Mouse (Mus musculus): ENCODE data around the gene Tnni3k. TPM values are rescaled to one million over a fixed set of nuclear protein-coding genes. Genes with fewer than 3 reads are reported as not detected.

The Tnni3k gene
- 0.21 and 0.26 TPM in 2 replicates for polyA plus RNA-seq (2015; fragmentation: Nextera tagmentation; extraction: Ambion mirVana)

- 80% methylated on average over 6 of the region's 6 CpGs for WGBS
- no peak within 1 kb of the TSS for H3K4me3 ChIP-seq
- no peak within 1 kb of the TSS for H3K27ac ChIP-seq
- H3K4me1 ChIP-seq (replicated peaks) = no peaks in the 10 kb centered on the region
- H3K9ac ChIP-seq = no peak within 1 kb of the TSS
- no peaks in the 10 kb centered on the region for H3K9me3 ChIP-seq
- ATAC-seq (ENCODE audit: low FRiP score) = no peak
- no peaks in the 10 kb centered on the region for H3K27me3 ChIP-seq
- no peaks in the 10 kb centered on the region for H3K36me3 ChIP-seq
- H3K4me2 ChIP-seq = no peak within 1 kb of the TSS
These were observed at the start of gene Tnni3k for GRCm38 (mm10) chr3:155055231-155055916. Gene Tnni3k, minus strand, starts transcription at chr3:155055407.

DNA sequence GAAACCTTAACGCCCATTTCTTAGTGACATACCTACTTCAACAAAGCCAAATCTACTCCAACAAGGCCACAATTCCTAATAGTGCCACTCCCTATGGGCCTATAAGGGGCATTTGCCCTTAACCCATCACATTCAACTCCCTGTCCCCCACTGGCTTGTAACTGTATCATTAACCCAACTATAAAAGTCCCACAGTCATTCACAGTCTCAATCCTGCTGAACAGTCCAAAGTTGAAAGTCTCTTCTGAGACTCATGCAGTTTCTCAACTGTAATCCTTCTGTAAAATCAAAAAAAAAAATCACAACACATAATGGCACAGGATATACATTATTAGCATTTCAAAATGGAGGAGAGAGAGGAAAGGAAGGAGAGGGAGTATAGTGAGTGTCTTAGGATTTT lies 44.1 kb upstream of the Tnni3k start:
- Histone ChIP-seq H3K36me3 (no peaks in the 10 kb centered on the region), H3K4me2 (no peak overlapping the region), H3K9me3 (no peaks in the 10 kb centered on the region), H3K9ac (no peak overlapping the region), H3K27me3 (no peaks in the 10 kb centered on the region), H3K4me3 (no peak overlapping the region), H3K27ac (no peak overlapping the region), H3K4me1 (replicated peaks) (no peaks in the 10 kb centered on the region)
- no peak for ATAC-seq (ENCODE audit: low FRiP score)
- 86% methylated on average over 1 of the region's 1 CpGs for WGBS

- peak; percentile 100 for ATAC-seq (ENCODE audit: low FRiP score)
- H3K36me3 ChIP-seq = no peaks in the 10 kb centered on the region; the same call in 1 of the 2 replicates
- WGBS = under 1% methylated on average over 46 of the region's 47 CpGs
- H3K27ac ChIP-seq = peak within 1 kb of the TSS; percentile 92
- H3K9me3 ChIP-seq = no peaks in the 10 kb centered on the region
- H3K4me1 ChIP-seq (replicated peaks) = peaks cover 11% of the 10 kb centered on the region
- H3K27me3 ChIP-seq = no peaks in the 10 kb centered on the region
- peak within 1 kb of the TSS; percentile 62 for H3K4me3 ChIP-seq
- H3K9ac ChIP-seq = peak within 1 kb of the TSS; percentile 78
- H3K4me2 ChIP-seq = peak within 1 kb of the TSS; percentile 67
These were observed 38.1 kb upstream of the Tnni3k start, which contains the start of the genes Fpgt and Lrriq3 for GRCm38 (mm10) chr3:155093116-155093956. Gene Fpgt, minus strand, starts transcription at chr3:155093403. Gene Lrriq3, plus strand, starts transcription at chr3:155093434.

GRCm38 (mm10) chr3:155092081-155092480 lies 36.9 kb upstream of the Tnni3k start:
- no peak for ATAC-seq (ENCODE audit: low FRiP score)
- WGBS = 97% methylated on average over 6 of the region's 6 CpGs
- Histone ChIP-seq H3K9me3 (no peaks in the 10 kb centered on the region), H3K27me3 (no peaks in the 10 kb centered on the region), H3K27ac (no peak overlapping the region), H3K4me3 (peak overlapping the region; percentile 62), H3K36me3 (peaks cover 8% of the 10 kb centered on the region), H3K4me1 (replicated peaks) (peaks cover 11% of the 10 kb centered on the region), H3K9ac (no peak overlapping the region), H3K4me2 (peak overlapping the region; percentile 67)

DNA sequence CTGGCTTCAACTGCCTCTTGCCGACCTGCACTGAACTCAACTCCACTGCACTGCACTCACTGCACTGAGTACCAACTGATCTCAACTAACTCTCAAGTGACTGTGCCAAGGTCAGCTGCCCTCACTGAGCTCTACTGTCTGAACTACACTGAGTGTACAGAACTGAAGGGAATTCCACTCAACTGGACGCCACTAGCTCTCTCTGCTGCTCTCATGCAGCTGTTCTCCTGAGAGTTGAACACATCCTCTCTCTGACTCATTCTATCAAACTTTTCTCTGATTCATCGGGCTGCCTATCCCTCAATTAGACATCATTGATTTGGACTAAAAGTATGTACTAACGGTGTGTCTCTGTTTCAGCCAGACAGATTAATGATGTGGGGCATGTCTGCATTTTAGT lies 22.7 kb upstream of the Tnni3k start:
- no peak for ATAC-seq (ENCODE audit: low FRiP score)
- 85% methylated on average over 4 of the region's 4 CpGs for WGBS

DNA sequence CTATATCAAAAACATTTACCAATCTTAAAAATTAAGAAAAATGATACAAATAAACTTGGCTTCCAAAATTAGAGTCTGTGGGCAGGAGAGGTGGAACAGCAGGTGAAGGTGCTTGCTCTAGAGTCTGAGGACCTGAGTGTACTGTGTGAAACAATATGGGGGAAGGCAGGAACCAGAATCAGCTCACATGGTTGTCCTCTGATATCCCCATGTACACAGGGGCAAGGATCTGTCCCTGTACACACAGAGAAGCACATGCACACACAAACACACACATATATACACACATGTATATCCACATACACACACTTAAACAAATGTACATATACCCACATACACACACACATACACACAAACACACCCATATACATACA lies 4.2 kb upstream of the Tnni3k start:
- H3K9me3 ChIP-seq = no peaks in the 10 kb centered on the region
- H3K36me3 ChIP-seq = no peaks in the 10 kb centered on the region
- no peak for ATAC-seq (ENCODE audit: low FRiP score)
- H3K4me2 ChIP-seq = no peak overlapping the region
- no peaks in the 10 kb centered on the region for H3K4me1 ChIP-seq (replicated peaks)
- H3K27me3 ChIP-seq = no peaks in the 10 kb centered on the region
- no peak overlapping the region for H3K4me3 ChIP-seq
- H3K9ac ChIP-seq = no peak overlapping the region
- H3K27ac ChIP-seq = no peak overlapping the region

More for the DNA sequence above, 22.7 kb upstream of the Tnni3k start:
- H3K27ac ChIP-seq = no peak overlapping the region
- no peak overlapping the region for H3K4me3 ChIP-seq
- no peaks in the 10 kb centered on the region for H3K36me3 ChIP-seq
- no peak overlapping the region for H3K4me2 ChIP-seq
- H3K9me3 ChIP-seq = no peaks in the 10 kb centered on the region
- no peaks in the 10 kb centered on the region for H3K4me1 ChIP-seq (replicated peaks)
- H3K27me3 ChIP-seq = no peaks in the 10 kb centered on the region
- H3K9ac ChIP-seq = no peak overlapping the region

DNA sequence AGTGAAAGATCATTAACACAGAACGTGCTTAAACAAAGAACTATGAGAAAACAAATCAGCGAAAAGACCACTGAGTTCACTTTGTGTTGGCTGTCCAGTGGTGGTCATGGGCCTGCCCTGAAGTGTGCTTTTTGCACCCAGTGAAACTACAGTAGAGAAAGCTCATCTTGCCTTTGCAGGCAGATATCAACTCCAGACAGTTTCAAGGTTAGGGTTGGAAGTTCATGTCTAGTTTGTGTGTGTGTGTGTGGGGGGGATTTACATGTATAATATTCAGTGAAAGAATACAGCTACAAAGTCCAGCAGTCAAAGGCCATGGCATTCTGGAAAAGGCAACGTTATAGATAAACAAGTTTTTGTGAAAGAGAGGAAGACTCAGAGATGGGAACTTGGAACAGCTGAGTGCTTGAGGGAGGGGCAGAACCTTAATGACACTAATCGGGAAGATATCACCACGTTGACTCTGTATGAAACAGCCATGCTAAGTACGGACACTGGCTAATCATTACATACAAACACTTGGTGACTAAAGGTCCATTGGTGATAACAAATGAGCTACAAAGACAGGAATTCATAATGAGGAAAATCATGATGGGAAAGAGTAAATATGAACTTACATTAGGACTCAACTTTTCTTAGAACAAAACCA lies 3.7 kb upstream of the Tnni3k start:
- 86% methylated on average over 6 of the region's 6 CpGs for WGBS
- Histone ChIP-seq H3K4me2 (no peak overlapping the region), H3K27ac (no peak overlapping the region), H3K9me3 (no peaks in the 10 kb centered on the region), H3K4me1 (replicated peaks) (no peaks in the 10 kb centered on the region), H3K27me3 (no peaks in the 10 kb centered on the region), H3K36me3 (no peaks in the 10 kb centered on the region), H3K9ac (no peak overlapping the region), H3K4me3 (no peak overlapping the region)
- no peak for ATAC-seq (ENCODE audit: low FRiP score)

DNA sequence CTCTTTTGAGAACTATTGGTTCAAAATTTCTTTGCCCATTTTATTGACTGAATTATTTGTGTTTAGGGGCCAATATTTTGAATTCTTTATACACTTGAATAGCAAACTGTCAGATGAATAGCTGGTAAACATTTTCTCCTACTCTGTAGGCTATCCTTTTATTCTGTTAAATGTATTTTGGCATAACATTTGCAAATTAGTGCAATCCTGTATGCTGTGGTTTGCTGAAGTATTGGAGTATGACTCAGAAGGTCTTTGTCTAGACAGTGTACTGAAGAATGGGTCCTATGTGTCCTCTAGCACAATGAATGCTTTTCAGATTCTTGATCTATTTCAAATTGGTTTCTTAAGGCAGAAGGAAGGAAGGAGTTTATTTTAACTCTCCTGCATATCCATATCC lies 2.4 kb upstream of the Tnni3k start:
- no peak overlapping the region for H3K4me2 ChIP-seq
- ATAC-seq (ENCODE audit: low FRiP score) = no peak
- H3K4me1 ChIP-seq (replicated peaks) = no peaks in the 10 kb centered on the region

GRCm38 (mm10) chr3:155056606-155057005 lies 1.4 kb upstream of the Tnni3k start:
- no peak overlapping the region for H3K4me2 ChIP-seq
- no peaks in the 10 kb centered on the region for H3K4me1 ChIP-seq (replicated peaks)
- H3K36me3 ChIP-seq = no peaks in the 10 kb centered on the region
- H3K27ac ChIP-seq = no peak overlapping the region
- ATAC-seq (ENCODE audit: low FRiP score) = no peak
- H3K9ac ChIP-seq = no peak overlapping the region
- H3K4me3 ChIP-seq = no peak overlapping the region
- H3K27me3 ChIP-seq = no peaks in the 10 kb centered on the region
- no peaks in the 10 kb centered on the region for H3K9me3 ChIP-seq

More for the DNA sequence above, 2.4 kb upstream of the Tnni3k start:
- Histone ChIP-seq H3K9ac (no peak overlapping the region), H3K9me3 (no peaks in the 10 kb centered on the region), H3K27ac (no peak overlapping the region), H3K27me3 (no peaks in the 10 kb centered on the region), H3K4me3 (no peak overlapping the region), H3K36me3 (no peaks in the 10 kb centered on the region)

GRCm38 (mm10) chr3:155053189-155053588 lies 2.0 kb downstream of the Tnni3k start:
- Histone ChIP-seq H3K27me3 (no peaks in the 10 kb centered on the region), H3K9ac (no peak overlapping the region), H3K4me2 (no peak overlapping the region), H3K4me1 (replicated peaks) (no peaks in the 10 kb centered on the region), H3K36me3 (no peaks in the 10 kb centered on the region), H3K4me3 (no peak overlapping the region), H3K9me3 (no peaks in the 10 kb centered on the region), H3K27ac (no peak overlapping the region)
- WGBS = 64% methylated on average over 1 of the region's 1 CpGs
- ATAC-seq (ENCODE audit: low FRiP score) = no peak

GRCm38 (mm10) chr3:155052021-155052420 lies 3.2 kb downstream of the Tnni3k start:
- H3K4me1 ChIP-seq (replicated peaks) = no peaks in the 10 kb centered on the region
- no peaks in the 10 kb centered on the region for H3K27me3 ChIP-seq
- H3K9ac ChIP-seq = no peak overlapping the region
- no peak for ATAC-seq (ENCODE audit: low FRiP score)
- H3K4me3 ChIP-seq = no peak overlapping the region
- H3K27ac ChIP-seq = no peak overlapping the region
- no peak overlapping the region for H3K4me2 ChIP-seq
- H3K9me3 ChIP-seq = no peaks in the 10 kb centered on the region
- no peaks in the 10 kb centered on the region for H3K36me3 ChIP-seq

GRCm38 (mm10) chr3:155039012-155039836 lies 16.0 kb downstream of the Tnni3k start:
- WGBS = 26% methylated on average over 1 of the region's 1 CpGs
- Histone ChIP-seq H3K36me3 (no peaks in the 10 kb centered on the region), H3K27ac (no peak overlapping the region), H3K9me3 (no peaks in the 10 kb centered on the region), H3K4me3 (no peak overlapping the region), H3K27me3 (no peaks in the 10 kb centered on the region), H3K4me1 (replicated peaks) (no peaks in the 10 kb centered on the region), H3K9ac (no peak overlapping the region), H3K4me2 (no peak overlapping the region)
- ATAC-seq (ENCODE audit: low FRiP score) = no peak

All from hindbrain, embryonic 13.5 days (tissue).